Mouse (Mus musculus): ENCODE results near the gene D10Wsu102e.

D10Wsu102e gene

GRCm38 (mm10) chr10:83536436-83536835 lies 176.4 kb downstream of the D10Wsu102e start:
- no peak for DNase-seq (ENCODE audit: low read depth, low spot score)
